Mouse (Mus musculus): ENCODE measurements around the gene Gm49450.

The Gm49450 gene

GRCm38 (mm10) chr15:98891198-98891742 is 62.1 kb downstream of the Gm49450 start:
- DNase-seq (ENCODE audit: low spot score) = no peak

GRCm38 (mm10) chr15:98887526-98887925 is 65.8 kb downstream of the Gm49450 start:
- no peak for DNase-seq (ENCODE audit: low spot score)

GRCm38 (mm10) chr15:98886667-98887387 is 66.5 kb downstream of the Gm49450 start:
- no peak for DNase-seq (ENCODE audit: low spot score)

- DNase-seq (ENCODE audit: low spot score) = no peak
These were observed 69.2 kb downstream of the Gm49450 start for GRCm38 (mm10) chr15:98884106-98884505.

- no peak for DNase-seq (ENCODE audit: low spot score)
These were observed 69.7 kb downstream of the Gm49450 start for GRCm38 (mm10) chr15:98883661-98884060.
